Mouse (Mus musculus) olfactory bulb, adult 2 months (tissue): ENCODE measurements around the gene Dusp1.

Source experiments
- CTCF ChIP-seq: fragments of 200-500 bp; IDR thresholded peaks from 2 replicates; pipeline ENCODE4 v1.5.1; 2012; ENCODE audit warnings: low read depth, mild to moderate bottlenecking, low read length, moderate library complexity; ENCODE audit not compliant: insufficient read depth
- POLR2A ChIP-seq: fragments of 200-500 bp; IDR thresholded peaks from 2 replicates; pipeline ENCODE4 v1.6.1; 2012; ENCODE audit warnings: mild to moderate bottlenecking, low read depth, low read length, moderate library complexity; ENCODE audit not compliant: insufficient read depth

DNA sequence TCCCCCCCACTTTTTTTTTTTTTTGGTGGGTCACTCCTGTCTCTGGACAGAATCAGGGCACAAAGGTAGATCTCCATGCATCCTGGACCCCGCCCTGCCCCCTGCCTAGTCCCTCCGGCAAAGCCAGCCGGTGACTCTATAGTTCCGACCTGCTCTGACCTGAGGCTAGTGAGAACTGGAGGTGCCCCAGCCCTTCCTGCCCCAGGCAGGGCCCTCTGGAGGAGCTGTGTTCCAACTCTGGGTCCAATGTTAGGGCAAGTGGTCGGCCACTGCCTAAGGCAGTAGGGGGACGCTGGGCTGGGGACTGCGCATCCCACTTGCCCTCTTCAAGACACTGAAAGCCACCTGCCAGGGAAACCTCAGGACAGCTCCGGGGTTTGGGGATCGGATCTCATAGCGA is 71.9 kb downstream of the Dusp1 start:
- no peak for TF ChIP-seq CTCF
- no peak for TF ChIP-seq POLR2A
